Mouse (Mus musculus) heart, embryonic 12.5 days (tissue): ENCODE data around the gene Enpp5. TPM values are rescaled to one million over a fixed set of nuclear protein-coding genes. Genes with fewer than 3 reads are reported as not detected.

ENCODE experiments used
- ATAC-seq: fragments of 200-750 bp; cut with Nextera tagmentation; 2 replicates; pipeline ENCODE4 v1.8.0; 2017; ENCODE audit warnings: moderate TSS enrichment, moderate library complexity; ENCODE audit not compliant: insufficient number of reproducible peaks, low FRiP score
- H3K27ac ChIP-seq: fragments of 300-500 bp; sonication (generic); 2 replicates; pipeline ENCODE4 v1.5.1; 2016; ENCODE audit warnings: mild to moderate bottlenecking, moderate library complexity; ENCODE audit not compliant: poor library complexity, severe bottlenecking
- H3K27me3 ChIP-seq: fragments of 300-500 bp; sonication (generic); replicated peaks from 2 replicates; pipeline ENCODE4 v1.6.1; 2016; ENCODE audit warnings: mild to moderate bottlenecking, moderate library complexity
- H3K36me3 ChIP-seq: fragments of 300-500 bp; sonication (generic); 2 replicates; pipeline ENCODE4 v1.6.1; 2016; ENCODE audit warnings: mild to moderate bottlenecking, moderate library complexity
- H3K4me1 ChIP-seq: fragments of 300-500 bp; sonication (generic); replicated peaks from 2 replicates; pipeline ENCODE4 v1.6.1; 2016; ENCODE audit warnings: mild to moderate bottlenecking
- H3K4me2 ChIP-seq: fragments of 300-500 bp; sonication (generic); 2 replicates; pipeline ENCODE4 v1.6.1; 2016; ENCODE audit warnings: mild to moderate bottlenecking, moderate library complexity
- H3K4me3 ChIP-seq: fragments of 300-500 bp; sonication (generic); 2 replicates; pipeline ENCODE4 v1.5.1; 2016; ENCODE audit warnings: mild to moderate bottlenecking
- H3K9ac ChIP-seq: fragments of 300-500 bp; sonication (generic); 2 replicates; pipeline ENCODE4 v1.6.1; 2016; ENCODE audit warnings: mild to moderate bottlenecking, moderate library complexity
- H3K9me3 ChIP-seq: fragments of 300-500 bp; sonication (generic); replicated peaks from 2 replicates; pipeline ENCODE4 v1.6.1; 2016; ENCODE audit warnings: mild to moderate bottlenecking, moderate library complexity
- WGBS: fragments of 180-500 bp; shearing (Covaris S2); methylation state at CpG from one replicate; pipeline ENCODE4 v1.1.7; 2016; 5-methylcytosine and 5-hydroxymethylcytosine counted together
- polyA plus RNA-seq: library from polyadenylated mRNA; unstranded; fragments of >200 nt; fragmentation: Nextera tagmentation; extraction: Ambion mirVana; gene quantifications from 2 replicates; pipeline ENCODE4 v1.2.1, GENCODE M21; 2016

The Enpp5 gene
- polyA plus RNA-seq, 1 experiment from 2014 or later: 14.6 TPM

DNA sequence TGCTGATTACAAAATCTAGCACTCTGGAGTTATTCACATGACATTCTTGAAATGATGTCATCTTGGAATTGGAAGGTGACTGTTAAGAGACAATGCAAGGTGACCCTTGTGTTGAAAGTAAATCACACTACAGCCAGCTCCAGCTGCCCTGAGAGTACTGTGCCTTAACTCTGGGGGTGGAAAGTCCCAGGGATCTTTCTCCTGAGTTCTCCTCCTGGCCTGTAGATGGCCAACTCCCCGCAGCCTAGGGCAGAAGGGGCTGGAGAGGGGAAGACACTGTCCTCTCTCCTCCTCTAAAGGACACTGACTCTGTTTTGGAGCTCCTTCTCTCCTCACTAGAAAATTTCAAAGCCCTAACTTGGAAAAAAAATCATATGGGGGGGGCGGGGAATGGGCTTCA lies 12.9 kb downstream of the Enpp5 start:
- Histone ChIP-seq H3K9me3 (no peaks in the 10 kb centered on the region), H3K4me2 (no peak overlapping the region), H3K4me1 (no peaks in the 10 kb centered on the region), H3K36me3 (no peaks in the 10 kb centered on the region), H3K27me3 (peaks cover 3% of the 10 kb centered on the region; the same call in 1 of the 2 replicates), H3K4me3 (no peak overlapping the region), H3K27ac (no peak overlapping the region), H3K9ac (no peak overlapping the region)
- no peak for ATAC-seq
- 35% methylated on average over 2 of the region's 2 CpGs for whole genome bisulfite sequencing

DNA sequence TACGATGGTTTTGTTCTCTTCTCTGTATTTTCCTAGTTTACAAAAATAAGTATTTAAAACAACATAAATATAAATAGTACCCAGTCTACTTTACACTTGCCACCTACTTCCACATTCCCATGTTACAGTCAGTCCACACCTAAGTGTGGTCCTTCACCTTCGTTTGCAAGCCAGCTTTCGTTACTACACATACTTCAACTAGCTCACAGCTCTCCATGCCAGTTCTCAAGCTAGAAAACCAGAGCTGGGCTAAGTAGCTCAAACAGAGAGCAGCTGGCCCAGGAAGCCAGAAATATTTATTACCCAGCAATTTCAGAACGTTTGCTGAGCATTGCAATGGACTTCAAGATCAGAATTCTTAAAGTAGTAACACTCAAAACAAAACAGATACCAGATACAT lies 21.9 kb downstream of the Enpp5 start:
- Histone ChIP-seq H3K36me3 (0 out of 2 replicates have a peak, but pooled peaks cover 4% of the 10 kb centered on the region), H3K4me2 (no peak overlapping the region), H3K27ac (no peak overlapping the region), H3K9me3 (no peaks in the 10 kb centered on the region), H3K27me3 (no peaks in the 10 kb centered on the region), H3K9ac (no peak overlapping the region), H3K4me3 (no peak overlapping the region), H3K4me1 (0 out of 2 replicates have a peak, but pooled peaks cover 3% of the 10 kb centered on the region)
- WGBS: 72% methylated on average over 4 of the region's 4 CpGs
- ATAC-seq: no peak

GRCm38 (mm10) chr17:44100906-44101305 lies 22.3 kb downstream of the Enpp5 start:
- WGBS: 74% methylated on average over 9 of the region's 9 CpGs
- ATAC-seq: no peak
- no peaks in the 10 kb centered on the region for H3K9me3 ChIP-seq

GRCm38 (mm10) chr17:44101961-44102360 lies 23.3 kb downstream of the Enpp5 start:
- H3K9me3 ChIP-seq: no peaks in the 10 kb centered on the region
- no peak overlapping the region for H3K4me2 ChIP-seq
- no peak overlapping the region for H3K9ac ChIP-seq
- no peaks in the 10 kb centered on the region for H3K27me3 ChIP-seq
- H3K36me3 ChIP-seq: 0 out of 2 replicates have a peak, but pooled peaks cover 4% of the 10 kb centered on the region
- WGBS: 86% methylated on average over 10 of the region's 10 CpGs
- ATAC-seq: no peak
- no peak overlapping the region for H3K4me3 ChIP-seq
- no peak overlapping the region for H3K27ac ChIP-seq
- H3K4me1 ChIP-seq: 0 out of 2 replicates have a peak, but pooled peaks cover 3% of the 10 kb centered on the region

More at GRCm38 (mm10) chr17:44100906-44101305, 22.3 kb downstream of the Enpp5 start:
- Histone ChIP-seq H3K4me3 (no peak overlapping the region), H3K27me3 (no peaks in the 10 kb centered on the region), H3K9ac (no peak overlapping the region), H3K36me3 (0 out of 2 replicates have a peak, but pooled peaks cover 4% of the 10 kb centered on the region), H3K4me1 (0 out of 2 replicates have a peak, but pooled peaks cover 3% of the 10 kb centered on the region), H3K4me2 (no peak overlapping the region), H3K27ac (no peak overlapping the region)

GRCm38 (mm10) chr17:44105287-44106138 lies 26.9 kb downstream of the Enpp5 start, which contains the start of gene Enpp4:
TSS of gene Enpp4 (minus strand) at chr17:44105809.
- H3K9ac ChIP-seq: peak within 1 kb of the TSS; percentile 84
- H3K4me3 ChIP-seq: peak within 1 kb of the TSS; percentile 70
- H3K27ac ChIP-seq: no peak within 1 kb of the TSS; the same call in 1 of the 2 replicates
- H3K9me3 ChIP-seq: no peaks in the 10 kb centered on the region
- H3K36me3 ChIP-seq: no peaks in the 10 kb centered on the region
- peak; percentile 96 for ATAC-seq
- no peaks in the 10 kb centered on the region for H3K27me3 ChIP-seq
- 0 out of 2 replicates have a peak, but pooled peaks cover 3% of the 10 kb centered on the region for H3K4me1 ChIP-seq
- H3K4me2 ChIP-seq: peak within 1 kb of the TSS; percentile 89
- WGBS: under 1% methylated on average over 75 of the region's 76 CpGs

GRCm38 (mm10) chr17:44108331-44108730 lies 29.7 kb downstream of the Enpp5 start:
- Histone ChIP-seq H3K4me2 (no peak overlapping the region), H3K4me3 (no peak overlapping the region), H3K9ac (no peak overlapping the region), H3K9me3 (no peaks in the 10 kb centered on the region), H3K36me3 (no peaks in the 10 kb centered on the region), H3K27me3 (no peaks in the 10 kb centered on the region), H3K27ac (no peak overlapping the region), H3K4me1 (0 out of 2 replicates have a peak, but pooled peaks cover 3% of the 10 kb centered on the region)
- 64% methylated on average over 3 of the region's 3 CpGs for WGBS
- ATAC-seq: no peak

GRCm38 (mm10) chr17:44116584-44116983 lies 38.0 kb downstream of the Enpp5 start:
- Histone ChIP-seq H3K9ac (no peak overlapping the region), H3K4me2 (no peak overlapping the region), H3K4me1 (no peaks in the 10 kb centered on the region), H3K9me3 (no peaks in the 10 kb centered on the region), H3K4me3 (no peak overlapping the region), H3K36me3 (no peaks in the 10 kb centered on the region), H3K27me3 (no peaks in the 10 kb centered on the region), H3K27ac (no peak overlapping the region)
- 71% methylated on average over 2 of the region's 2 CpGs for WGBS
- ATAC-seq: no peak

GRCm38 (mm10) chr17:44117721-44118120 lies 39.1 kb downstream of the Enpp5 start:
- no peak for ATAC-seq
- Histone ChIP-seq H3K36me3 (no peaks in the 10 kb centered on the region), H3K4me2 (no peak overlapping the region), H3K4me1 (no peaks in the 10 kb centered on the region), H3K27ac (no peak overlapping the region), H3K4me3 (no peak overlapping the region), H3K9ac (no peak overlapping the region), H3K27me3 (no peaks in the 10 kb centered on the region), H3K9me3 (no peaks in the 10 kb centered on the region)
- 69% methylated on average over 2 of the region's 2 CpGs for WGBS

GRCm38 (mm10) chr17:44118231-44118630 lies 39.6 kb downstream of the Enpp5 start:
- Histone ChIP-seq H3K27me3 (no peaks in the 10 kb centered on the region), H3K36me3 (no peaks in the 10 kb centered on the region), H3K4me1 (no peaks in the 10 kb centered on the region), H3K4me2 (no peak overlapping the region), H3K9me3 (no peaks in the 10 kb centered on the region), H3K4me3 (no peak overlapping the region), H3K27ac (no peak overlapping the region), H3K9ac (no peak overlapping the region)
- 67% methylated on average over 4 of the region's 4 CpGs for WGBS
- no peak for ATAC-seq

DNA sequence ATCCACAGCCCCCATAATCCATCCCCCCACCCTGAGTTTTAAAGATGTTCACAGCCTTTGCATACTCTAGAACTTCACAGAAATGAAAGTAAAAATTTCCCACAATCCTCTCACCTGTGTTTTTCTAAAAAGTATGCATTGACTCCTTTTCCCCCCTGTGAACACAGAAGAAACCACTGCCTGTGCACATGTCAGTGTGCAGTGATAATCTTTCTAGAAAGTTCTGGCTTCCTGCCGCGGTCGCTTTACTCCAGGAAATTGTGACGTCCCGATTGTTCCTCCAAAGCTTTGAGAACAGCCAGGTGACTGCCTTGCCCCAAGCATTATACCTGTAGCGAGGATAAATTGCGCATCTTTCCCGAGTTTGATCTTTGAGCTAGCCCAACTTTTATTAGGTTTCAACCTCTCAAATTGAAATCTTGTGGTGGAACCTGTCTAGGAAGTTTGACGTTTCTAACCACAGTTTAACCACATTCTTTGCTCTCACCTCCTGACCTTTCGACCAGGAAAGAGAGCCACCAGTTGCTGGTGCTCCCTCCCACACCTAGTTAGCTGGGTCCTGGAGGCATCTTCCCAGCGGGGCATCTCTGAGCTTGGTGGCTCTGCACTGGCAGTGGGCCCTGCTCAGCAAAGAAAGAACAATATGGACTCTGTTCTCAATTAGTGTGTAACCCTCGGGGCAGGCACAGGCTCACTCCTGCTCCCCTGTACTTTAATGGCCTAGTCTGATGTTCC lies 42.9 kb downstream of the Enpp5 start:
- Histone ChIP-seq H3K9ac (no peak overlapping the region), H3K27ac (no peak overlapping the region), H3K27me3 (no peaks in the 10 kb centered on the region), H3K36me3 (no peaks in the 10 kb centered on the region), H3K4me3 (no peak overlapping the region), H3K4me2 (no peak overlapping the region), H3K9me3 (no peaks in the 10 kb centered on the region), H3K4me1 (no peaks in the 10 kb centered on the region)
- 74% methylated on average over 12 of the region's 12 CpGs for WGBS
- ATAC-seq: no peak
